Mouse (Mus musculus) neural tube, embryonic 10.5 days (tissue): ENCODE data around the gene Kcnip4.

Experiments used
- DNase-seq: peaks from one replicate; pipeline ENCODE4 v3.0.0-alpha.2; 2017; ENCODE audit warnings: low spot score; ENCODE audit errors: extremely low spot score

Kcnip4 gene

GRCm38 (mm10) chr5:48421957-48422356 lies 1102.8 kb downstream of the Kcnip4 start:
- DNase-seq = no peak

DNA sequence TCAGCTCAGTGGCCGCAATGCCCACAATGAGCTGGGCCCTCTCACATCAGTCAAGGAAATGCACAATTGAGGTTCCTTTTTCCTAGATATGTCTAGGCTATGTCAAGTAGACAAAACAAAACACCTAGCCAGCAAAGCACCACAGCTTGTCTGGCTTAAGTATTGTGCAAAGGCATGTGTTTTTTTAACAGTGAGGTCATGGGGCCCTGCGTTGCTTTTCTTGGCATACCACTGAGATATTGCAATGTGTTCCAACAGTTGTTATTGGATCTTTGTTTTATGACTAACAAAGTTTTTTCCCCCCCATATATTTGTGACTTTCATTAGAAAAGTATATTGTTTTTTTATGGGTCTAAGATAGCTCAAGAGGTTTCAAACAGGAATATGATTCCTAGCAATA lies 1105.0 kb downstream of the Kcnip4 start:
- DNase-seq = no peak

DNA sequence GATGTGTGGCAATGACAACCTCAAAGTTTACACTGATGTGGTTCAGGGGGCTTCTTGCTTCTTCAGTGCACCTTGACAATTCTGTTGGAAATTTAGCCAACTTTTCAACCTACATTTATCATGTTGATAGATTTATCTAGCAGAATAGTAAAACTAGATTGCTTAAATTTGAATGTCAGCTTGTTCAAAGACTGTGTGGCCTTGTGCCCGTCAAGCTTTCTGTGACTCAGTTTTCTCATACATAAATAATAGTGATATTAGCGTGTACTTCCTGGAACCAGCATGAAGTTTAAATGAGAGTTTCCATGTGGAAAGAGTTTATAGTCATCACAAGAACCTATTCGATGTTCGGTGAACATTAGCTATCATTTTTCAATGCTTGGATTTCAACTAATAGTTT lies 1112.4 kb downstream of the Kcnip4 start:
- no peak for DNase-seq

DNA sequence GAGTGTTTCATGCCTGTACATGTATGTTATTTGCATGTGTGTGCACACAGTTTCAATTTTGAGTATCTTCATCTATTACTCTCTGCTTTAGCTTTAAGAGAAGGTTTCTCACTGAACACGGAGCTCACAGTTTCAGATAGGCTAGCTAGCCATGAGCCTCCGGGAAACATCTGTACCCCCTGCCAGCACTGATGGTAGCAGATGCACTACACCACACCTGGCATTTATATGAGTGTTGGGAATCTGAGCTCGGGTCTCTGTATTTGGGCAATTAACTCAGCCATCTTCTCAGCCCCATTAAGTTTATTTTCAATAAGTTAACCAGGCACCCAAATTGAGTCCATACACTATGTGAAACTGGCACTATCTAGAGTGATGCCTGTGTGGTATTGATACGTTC lies 1113.2 kb downstream of the Kcnip4 start:
- no peak for DNase-seq

DNA sequence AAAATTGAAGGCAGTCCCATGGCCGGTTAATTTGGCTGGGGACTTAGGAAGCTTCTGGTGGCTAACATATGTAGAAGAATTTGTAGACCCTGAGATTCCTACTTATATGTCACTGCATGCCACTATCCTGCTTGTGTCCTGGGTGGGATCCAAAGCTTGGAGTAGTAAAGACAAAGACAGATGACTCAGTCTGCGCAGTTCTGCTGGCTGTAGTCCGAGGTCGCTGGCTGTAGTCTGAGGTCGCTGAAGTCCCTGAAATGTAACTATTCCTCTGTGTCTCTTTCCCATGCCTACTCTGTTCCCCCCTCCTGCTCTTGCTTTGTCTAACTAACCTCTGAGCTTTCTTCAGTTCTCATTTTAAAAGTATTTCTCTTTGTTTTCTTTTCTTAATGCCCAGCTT lies 1114.4 kb downstream of the Kcnip4 start:
- DNase-seq = no peak

DNA sequence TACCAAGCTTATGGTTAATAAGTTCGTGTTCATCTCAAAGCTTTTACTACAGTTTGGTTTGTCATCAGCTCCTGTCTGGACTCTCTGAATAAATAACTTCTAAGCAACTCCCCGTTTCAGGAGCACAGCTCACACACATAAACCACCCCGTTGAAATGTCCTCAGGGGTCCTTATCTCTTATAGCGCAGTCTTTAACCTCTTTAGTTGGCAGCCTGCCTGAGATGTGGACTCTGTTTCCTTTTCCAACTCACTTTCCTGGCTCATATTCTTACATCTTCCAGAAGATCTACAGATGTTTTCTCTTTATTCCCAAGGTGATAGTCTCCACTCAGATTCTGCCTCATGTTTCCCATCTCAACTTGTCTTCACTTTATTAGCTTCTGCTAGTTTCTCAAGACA lies 1116.4 kb downstream of the Kcnip4 start:
- DNase-seq = no peak

DNA sequence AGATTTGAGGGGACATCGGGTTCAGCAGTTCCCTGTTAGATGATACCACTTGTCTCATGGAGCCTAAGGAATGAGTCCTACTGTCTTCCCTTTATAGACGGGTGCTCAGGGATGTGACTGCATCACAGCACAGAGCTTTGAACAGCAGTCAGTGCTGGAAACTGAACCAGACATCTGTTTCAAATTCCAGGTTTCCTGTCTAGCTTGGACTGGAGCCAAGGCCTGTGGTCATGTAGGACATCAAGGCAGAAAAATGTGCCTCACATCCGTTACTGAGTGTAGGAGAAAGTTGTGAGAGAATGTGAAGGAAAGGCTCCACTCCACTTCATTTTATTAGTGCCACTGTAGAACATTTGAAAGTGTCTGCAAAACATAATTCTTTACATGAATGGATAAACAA lies 1122.2 kb downstream of the Kcnip4 start:
- peak; percentile 34 for DNase-seq

GRCm38 (mm10) chr5:48371890-48372766 lies 1152.6 kb downstream of the Kcnip4 start:
- DNase-seq = peak; percentile 95

DNA sequence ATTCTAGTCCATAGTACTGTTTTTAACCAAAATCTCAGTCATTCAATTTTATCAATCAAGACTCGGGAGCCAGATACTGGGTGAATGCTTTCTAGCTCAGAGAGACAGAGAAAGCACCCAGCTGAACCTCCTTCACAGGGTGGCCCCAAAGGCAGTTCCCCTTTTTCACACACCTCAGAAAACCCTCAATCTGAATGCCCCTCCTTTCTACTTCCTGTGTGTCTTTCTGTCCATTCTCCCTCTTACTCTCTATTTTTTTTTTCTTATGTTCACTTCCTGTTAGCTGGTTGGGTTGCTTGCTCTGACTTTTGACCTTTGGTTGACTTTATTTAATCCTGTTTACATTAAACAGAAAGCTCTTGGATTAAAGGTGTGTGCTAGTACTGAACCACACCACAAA lies 1175.4 kb downstream of the Kcnip4 start:
- DNase-seq = no peak

DNA sequence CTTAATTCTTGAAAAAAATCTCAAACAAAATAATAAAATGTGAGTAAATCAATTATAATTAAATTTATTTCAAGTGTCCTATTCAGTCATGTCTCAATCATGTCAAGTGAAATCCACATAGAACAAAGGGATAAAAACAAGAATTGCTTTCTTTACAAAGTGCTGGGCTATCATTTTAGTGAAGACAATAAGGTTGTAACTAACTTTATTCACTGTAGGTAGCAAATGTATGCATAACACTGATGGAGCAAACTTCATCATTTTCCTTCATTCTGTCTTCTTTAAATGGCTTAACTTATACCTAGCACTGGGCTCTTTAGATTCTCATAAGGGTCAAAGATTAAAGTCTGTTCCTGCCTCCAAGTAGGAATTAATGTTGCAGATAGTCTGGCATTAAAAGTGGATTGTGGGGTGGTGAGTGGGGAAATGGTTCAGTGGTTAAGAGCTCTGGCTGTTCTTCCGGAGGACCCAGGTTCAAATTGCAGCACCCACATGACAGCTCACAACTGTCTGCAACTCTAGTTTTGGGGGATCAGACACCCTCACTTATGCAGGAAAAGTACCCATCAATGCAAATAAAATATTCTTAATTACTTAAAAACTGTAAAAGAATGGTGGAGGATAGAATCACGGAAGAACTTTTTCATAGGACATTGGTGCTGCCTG lies 1178.6 kb downstream of the Kcnip4 start:
- no peak for DNase-seq

- no peak for DNase-seq
These were observed 1179.4 kb downstream of the Kcnip4 start for GRCm38 (mm10) chr5:48345095-48345982.

DNA sequence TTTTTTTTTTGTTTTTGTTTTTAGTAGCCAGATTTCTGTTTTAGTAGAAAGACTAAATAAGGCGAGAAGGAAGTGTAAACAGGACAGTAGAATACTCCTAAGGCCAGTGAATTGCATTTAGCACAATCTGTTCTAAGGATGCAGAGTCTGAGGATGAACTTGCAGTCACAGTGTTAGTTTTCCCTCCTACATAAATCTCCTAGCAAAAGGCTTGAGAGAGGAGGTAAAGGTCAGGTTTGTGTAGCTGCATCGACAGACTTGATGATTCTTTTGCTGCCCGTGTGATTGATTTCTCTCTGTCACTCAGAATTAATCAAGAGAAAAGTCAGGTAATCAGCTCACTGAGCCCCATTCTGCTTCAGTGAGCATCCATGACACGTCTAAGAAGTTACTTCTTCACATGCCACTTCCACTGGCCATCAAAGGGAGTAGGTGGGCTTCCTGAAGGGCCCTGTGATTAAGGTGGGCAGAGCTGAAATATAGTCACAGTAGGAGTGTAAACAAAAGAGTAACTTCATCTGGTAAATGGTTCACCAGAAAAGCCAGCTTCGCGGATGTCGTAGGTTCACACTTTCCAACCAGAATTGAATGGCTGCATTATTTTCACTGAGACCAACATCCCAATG lies 1183.8 kb downstream of the Kcnip4 start:
- no peak for DNase-seq
